Mouse (Mus musculus): ENCODE measurements around the gene Lbr. TPM values are rescaled to one million over a fixed set of nuclear protein-coding genes. Genes with fewer than 3 reads are reported as not detected.

Lbr gene
- polyA plus RNA-seq, 1 experiment: 24.0 TPM

DNA sequence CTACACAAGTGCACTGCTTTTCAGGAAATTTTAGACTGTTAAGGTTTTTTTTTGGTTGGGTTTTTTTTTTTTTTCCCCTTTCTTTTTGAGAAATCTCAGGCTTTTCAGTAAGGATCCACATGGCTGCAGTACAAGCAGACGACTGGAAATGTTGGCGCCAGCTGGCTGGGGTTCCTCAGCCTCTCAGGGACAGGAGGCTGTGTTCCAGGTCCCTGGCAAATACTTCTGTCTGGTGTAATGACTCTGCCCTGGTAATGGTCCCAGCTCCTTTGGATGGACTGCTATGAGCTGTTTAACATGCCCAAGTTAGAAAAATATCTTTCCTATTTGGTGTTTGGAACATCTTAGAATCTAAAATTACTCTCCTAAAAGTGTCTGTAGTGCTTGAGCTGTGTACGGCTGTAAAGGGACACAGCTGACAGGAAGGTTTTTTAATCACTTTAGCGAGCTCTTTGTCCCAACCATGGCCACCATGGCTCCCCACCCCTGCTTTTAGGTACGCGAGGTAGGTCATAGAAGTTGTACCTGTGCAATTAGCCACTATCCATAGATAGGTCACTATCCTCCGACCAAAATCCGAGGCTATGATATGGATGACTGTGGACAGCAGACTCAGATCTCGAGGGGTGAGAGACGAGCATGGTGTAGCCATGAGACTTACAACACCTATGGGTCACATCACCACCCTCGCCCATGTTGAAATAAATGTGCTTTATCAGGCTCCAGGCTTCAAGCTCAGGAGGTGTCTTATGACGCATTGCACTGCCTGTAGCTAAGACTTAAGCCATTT is 8.9 kb upstream of the Lbr start:
- DNase-seq (ENCODE audit: low read depth): peak; percentile 74
- TF ChIP-seq CTCF (IDR thresholded peaks at IDR 0.05; ENCODE audit: borderline replicate concordance, extremely low read depth, insufficient read depth, insufficient read length) (no peak), POLR2A (IDR thresholded peaks at IDR 0.05; ENCODE audit: borderline replicate concordance, extremely low read depth, insufficient read depth, insufficient read length, poor library complexity, severe bottlenecking) (no peak)

DNA sequence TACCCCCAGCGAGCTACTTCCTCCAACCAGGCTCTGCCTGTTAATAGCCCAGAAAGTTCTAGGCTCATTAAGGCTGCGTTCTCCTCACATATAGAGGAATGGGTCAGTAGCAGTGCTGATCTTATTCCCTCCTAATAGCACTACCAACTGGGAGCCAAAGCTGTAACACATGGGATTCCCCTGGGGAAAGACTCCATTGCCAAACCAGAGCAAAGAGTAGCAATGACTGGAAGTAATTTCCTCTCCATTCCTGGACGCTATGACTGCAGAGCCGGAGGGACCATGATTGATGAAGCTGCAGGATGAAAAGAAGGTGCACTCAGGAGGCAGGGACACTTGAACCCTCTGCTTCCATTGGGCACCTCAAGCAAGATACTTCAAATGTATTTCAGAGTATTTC is 7.6 kb upstream of the Lbr start:
- DNase-seq (ENCODE audit: low read depth): no peak
- TF ChIP-seq POLR2A (IDR thresholded peaks at IDR 0.05; ENCODE audit: borderline replicate concordance, extremely low read depth, insufficient read depth, insufficient read length, poor library complexity, severe bottlenecking) (no peak), CTCF (IDR thresholded peaks at IDR 0.05; ENCODE audit: borderline replicate concordance, extremely low read depth, insufficient read depth, insufficient read length) (no peak)

DNA sequence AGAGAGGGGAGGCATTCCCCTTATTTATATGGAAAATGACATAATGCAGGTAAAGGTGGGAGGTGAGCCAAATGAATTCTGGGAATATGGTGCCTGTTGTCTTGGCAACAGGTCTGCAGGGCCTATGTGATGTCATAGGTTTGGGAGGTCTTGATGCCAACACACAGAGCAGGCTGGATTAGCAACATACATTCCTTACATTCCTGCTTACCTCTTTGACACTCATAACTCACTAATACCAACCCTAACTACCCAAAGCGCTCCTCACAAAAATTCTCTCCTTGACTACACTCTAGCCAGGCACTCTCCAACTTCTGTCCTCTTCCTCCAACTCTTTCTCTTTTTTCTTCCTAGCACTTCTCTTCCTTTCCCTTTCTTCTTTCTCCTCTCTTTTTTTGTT is 5.4 kb upstream of the Lbr start:
- DNase-seq (ENCODE audit: low read depth): no peak
- TF ChIP-seq CTCF (IDR thresholded peaks at IDR 0.05; ENCODE audit: borderline replicate concordance, extremely low read depth, insufficient read depth, insufficient read length): no peak
- TF ChIP-seq POLR2A (IDR thresholded peaks at IDR 0.05; ENCODE audit: borderline replicate concordance, extremely low read depth, insufficient read depth, insufficient read length, poor library complexity, severe bottlenecking): no peak

DNA sequence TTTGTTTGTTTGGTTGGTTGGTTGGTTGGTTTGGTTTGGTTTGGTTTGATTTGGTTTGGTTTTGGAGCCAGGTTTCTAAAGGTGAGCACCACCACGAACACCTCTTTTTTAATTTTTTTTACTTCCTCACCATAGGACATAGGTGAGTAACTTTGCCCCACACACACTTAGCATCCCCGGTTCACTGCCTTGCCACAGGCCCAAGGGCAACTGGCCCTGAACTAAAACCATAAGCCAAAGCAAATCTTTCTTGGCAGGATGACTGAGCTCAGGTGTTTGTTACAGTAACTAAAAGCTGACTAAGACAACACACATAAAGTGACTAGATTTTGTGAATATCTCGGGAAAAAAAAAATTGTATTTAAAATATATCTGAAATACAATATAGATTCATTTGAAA is 4.5 kb upstream of the Lbr start:
- no peak for DNase-seq (ENCODE audit: low read depth)
- TF ChIP-seq CTCF (IDR thresholded peaks at IDR 0.05; ENCODE audit: borderline replicate concordance, extremely low read depth, insufficient read depth, insufficient read length) (no peak), POLR2A (IDR thresholded peaks at IDR 0.05; ENCODE audit: borderline replicate concordance, extremely low read depth, insufficient read depth, insufficient read length, poor library complexity, severe bottlenecking) (no peak)

DNA sequence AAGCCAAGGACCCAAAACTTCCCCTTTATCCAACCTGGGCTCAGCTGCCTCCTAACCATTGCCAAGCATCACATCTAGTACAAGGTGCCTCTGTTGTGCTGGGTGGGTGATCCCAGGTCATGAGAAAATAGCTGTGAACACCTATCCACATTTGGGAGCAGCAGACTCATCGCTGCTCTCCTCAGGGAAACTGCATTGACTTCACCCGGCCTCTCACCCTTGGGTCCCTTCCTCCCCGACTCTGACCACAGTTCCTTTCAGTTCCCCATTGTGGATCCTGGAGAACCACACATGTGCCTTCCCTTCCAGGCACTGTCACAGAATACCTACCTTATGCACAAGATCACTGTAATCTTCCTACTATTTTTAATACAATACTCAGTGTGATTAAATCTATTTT is 2.9 kb upstream of the Lbr start:
- no peak for TF ChIP-seq CTCF (IDR thresholded peaks at IDR 0.05; ENCODE audit: borderline replicate concordance, extremely low read depth, insufficient read depth, insufficient read length)
- no peak for DNase-seq (ENCODE audit: low read depth)

DNA sequence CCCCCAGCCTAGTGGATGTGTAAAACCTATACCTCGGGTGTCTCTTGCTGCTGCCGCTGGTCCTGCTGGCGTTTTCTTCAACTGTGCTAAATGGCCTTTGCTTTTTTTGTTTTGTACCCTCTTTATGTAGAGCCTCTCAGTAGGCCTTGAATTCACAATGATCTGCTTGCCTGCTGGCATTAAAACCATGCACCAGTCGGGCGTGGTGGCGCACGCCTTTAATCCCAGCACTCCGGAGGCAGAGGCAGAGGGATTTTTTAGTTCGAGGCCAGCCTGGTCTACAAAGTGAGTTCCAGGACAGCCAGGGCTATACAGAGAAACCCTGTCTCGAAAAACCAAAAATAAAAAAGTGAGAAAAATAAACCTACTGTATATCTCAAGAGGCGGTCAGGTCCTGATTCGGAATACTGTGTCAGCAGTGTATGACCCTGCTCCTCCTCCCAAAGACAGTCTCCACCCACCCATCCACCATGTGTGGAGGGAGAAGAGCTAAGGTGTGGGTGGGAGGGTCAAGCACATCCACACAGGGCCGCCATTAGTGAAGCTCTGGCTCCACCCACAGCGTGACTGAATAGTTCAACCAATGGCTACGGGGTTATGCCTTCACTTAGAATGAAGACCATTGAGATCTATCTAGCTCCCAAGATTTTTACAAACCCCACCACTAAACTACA is 2.2 kb upstream of the Lbr start:
- TF ChIP-seq POLR2A (IDR thresholded peaks at IDR 0.05; ENCODE audit: borderline replicate concordance, extremely low read depth, insufficient read depth, insufficient read length, poor library complexity, severe bottlenecking) (no peak), CTCF (IDR thresholded peaks at IDR 0.05; ENCODE audit: borderline replicate concordance, extremely low read depth, insufficient read depth, insufficient read length) (no peak)
- no peak for DNase-seq (ENCODE audit: low read depth)

DNA sequence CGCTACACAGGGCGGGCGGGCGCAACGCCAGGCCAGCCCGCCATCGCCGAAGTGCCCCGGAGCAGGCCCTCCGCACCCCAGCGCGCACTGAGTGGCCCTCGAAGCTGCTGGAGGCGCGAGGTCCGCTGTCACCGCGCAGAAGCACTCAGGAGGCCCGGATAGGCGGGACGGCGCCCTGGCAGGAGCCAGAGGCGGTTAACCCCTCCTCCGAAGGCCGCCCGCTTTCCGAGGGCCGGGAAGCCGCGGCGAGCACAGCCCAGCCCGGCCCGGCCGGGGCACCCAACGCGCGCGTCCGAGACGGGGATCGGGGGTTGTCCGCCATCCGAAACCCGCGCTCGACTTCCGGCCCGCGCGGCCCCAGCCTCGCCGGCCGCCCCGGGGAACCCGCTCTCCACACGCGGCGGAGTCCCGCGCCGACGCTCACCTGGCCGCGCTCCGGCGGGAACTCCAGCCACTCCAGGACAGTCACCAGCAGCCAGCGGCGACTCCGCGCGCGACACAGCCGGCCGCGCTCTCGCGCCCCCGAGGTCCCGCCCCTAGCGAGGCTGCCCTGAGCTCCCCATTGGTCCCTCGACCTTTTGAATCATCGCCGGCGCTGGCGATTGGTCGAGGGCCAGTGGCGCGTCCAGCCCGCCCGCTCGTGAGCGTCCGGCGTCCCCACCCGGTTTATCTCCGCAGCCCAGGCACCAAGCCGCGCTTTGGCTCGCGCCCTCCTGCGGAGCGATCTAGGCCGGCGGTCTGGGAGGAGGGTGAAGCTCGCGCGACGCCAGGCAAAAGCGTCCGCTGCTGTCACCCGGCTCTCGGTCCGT is 778 bp downstream of the Lbr start:
- TF ChIP-seq CTCF (IDR thresholded peaks at IDR 0.05; ENCODE audit: borderline replicate concordance, extremely low read depth, insufficient read depth, insufficient read length) (no peak), POLR2A (IDR thresholded peaks at IDR 0.05; ENCODE audit: borderline replicate concordance, extremely low read depth, insufficient read depth, insufficient read length, poor library complexity, severe bottlenecking) (peak; percentile 97)
- DNase-seq (ENCODE audit: low read depth): peak; percentile 98

DNA sequence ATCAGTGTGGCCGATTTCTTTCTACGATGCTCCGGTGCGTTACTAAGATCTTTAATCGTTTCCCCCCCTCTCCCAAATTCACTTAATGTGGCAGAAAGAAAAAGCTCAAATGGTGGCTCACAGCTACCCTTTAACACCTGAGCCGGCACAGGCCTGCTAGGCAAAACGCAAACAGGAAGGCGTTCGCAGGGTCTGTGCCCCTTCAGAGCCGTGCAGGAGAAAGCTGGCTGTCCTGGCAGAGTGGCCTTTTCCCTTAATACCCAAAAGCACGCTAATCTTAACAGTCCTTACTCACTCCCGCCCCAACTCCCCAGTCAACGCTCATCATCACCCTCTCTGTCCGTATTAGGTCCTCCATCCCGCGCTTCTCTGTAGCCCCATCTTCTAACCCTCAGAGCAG is 1.4 kb downstream of the Lbr start:
- TF ChIP-seq POLR2A (IDR thresholded peaks at IDR 0.05; ENCODE audit: borderline replicate concordance, extremely low read depth, insufficient read depth, insufficient read length, poor library complexity, severe bottlenecking) (no peak), CTCF (IDR thresholded peaks at IDR 0.05; ENCODE audit: borderline replicate concordance, extremely low read depth, insufficient read depth, insufficient read length) (no peak)
- DNase-seq (ENCODE audit: low read depth): no peak

DNA sequence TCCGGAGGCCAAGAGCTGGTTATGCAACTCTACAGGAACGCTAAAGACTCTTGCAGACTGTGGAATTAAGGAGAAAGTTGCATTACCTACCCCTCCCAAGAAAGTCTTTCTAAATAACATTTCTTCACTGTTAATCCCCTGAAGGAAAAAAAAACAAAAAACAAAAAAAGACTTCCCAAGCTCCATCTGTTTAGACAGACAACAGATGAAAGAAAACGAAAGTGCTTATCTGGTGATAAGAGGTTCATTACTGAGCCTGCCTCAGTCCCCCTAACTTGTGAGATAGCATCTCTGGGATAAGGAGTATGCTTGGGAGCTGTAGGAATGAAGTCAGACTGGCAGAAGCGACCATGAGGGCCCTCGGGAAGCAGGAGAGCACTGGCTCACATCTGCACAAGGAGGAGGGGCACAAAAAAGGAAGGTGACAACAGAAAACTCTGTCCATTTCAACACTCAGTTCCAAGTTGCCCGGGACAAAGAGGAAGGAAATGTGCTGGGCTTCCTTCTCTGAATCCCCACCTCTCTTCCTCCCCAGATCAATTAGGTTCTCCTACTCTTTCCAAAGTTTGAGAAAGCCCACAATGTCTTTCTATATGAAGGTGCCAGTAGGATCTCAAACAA is 3.0 kb downstream of the Lbr start:
- no peak for DNase-seq (ENCODE audit: low read depth)
- TF ChIP-seq POLR2A (IDR thresholded peaks at IDR 0.05; ENCODE audit: borderline replicate concordance, extremely low read depth, insufficient read depth, insufficient read length, poor library complexity, severe bottlenecking) (no peak), CTCF (IDR thresholded peaks at IDR 0.05; ENCODE audit: borderline replicate concordance, extremely low read depth, insufficient read depth, insufficient read length) (no peak)

DNA sequence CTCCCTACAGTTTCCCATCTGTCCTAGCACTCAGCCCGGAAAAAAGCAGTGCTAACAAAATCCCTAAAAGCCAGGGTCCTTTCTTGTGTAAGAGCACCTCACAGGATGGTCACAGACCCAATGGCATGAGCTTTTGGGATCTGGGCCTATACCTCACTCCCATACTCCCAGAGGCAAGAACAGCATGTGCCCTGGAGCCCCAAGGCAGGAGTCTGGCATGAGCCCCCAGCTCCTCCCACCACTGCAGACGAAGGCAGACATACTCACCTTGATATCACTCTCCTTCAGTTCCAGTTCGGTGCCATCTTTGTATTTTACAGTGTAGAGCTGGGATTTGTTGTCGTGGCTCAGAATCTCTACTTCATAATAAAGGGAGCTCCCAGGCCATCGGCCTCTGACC is 4.7 kb downstream of the Lbr start:
- DNase-seq (ENCODE audit: low read depth): no peak
- no peak for TF ChIP-seq CTCF (IDR thresholded peaks at IDR 0.05; ENCODE audit: borderline replicate concordance, extremely low read depth, insufficient read depth, insufficient read length)
- TF ChIP-seq POLR2A (IDR thresholded peaks at IDR 0.05; ENCODE audit: borderline replicate concordance, extremely low read depth, insufficient read depth, insufficient read length, poor library complexity, severe bottlenecking): no peak

DNA sequence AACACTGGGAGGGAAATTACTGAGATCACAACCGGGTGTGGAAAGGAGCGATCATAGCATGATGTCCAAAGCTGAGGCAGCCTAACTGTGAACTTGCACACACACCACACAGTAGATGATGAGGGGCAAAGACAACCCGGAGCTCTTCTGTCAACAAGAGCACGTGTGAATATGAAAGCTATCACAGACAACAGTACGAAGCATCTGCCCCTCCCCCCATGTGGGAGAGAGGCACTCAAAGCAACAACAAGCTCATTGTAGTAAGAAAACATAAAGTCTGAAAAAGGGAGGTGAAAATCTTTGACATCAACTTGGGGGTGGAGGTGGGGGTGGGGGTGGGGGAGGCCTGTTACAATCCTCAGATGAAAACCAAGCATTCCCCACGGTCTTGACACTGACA is 9.7 kb downstream of the Lbr start:
- no peak for DNase-seq (ENCODE audit: low read depth)
- TF ChIP-seq CTCF (IDR thresholded peaks at IDR 0.05; ENCODE audit: borderline replicate concordance, extremely low read depth, insufficient read depth, insufficient read length) (no peak), POLR2A (IDR thresholded peaks at IDR 0.05; ENCODE audit: borderline replicate concordance, extremely low read depth, insufficient read depth, insufficient read length, poor library complexity, severe bottlenecking) (no peak)
